Mouse (Mus musculus): ENCODE data around the gene Lpin2.

Lpin2 gene

DNA sequence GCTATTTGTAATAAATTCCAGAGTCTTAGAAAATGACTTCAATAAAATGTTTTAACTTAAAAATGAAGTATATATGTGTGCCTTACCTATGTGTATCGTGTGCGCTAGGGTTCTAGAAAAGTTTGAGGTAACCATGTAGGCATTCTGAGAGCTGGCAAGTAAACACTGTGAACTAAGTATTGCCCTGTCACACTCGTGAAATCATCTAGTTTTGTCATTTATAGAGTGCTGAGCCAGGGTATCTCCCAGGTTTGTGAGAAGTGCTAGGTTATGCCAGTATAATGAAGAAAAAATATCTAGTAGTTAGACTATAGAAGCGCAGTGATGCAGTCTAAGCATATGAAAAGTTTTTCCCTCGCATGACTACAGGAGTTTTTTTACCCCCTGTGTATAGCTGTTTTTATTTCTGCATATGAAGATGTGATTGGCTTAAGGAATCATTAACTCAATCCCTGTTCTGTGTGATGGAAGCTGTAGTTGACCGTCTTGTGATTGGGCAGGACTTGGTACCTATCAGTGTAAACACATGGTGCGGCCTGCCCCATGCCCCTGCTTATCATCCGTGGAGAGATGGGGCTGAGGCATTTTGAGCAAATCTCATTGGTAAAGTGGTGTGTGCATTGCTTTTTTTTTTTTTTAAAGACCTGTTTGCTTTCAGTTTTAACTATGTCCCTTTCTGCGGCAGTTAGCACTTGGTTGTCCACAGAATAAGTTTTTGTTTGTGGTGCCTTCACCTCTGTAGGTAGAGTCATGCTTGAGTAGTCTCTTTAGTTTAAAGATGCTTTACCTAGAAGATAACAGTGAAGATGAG is 21.8 kb downstream of the Lpin2 start:
- DNase-seq (ENCODE audit: low spot score): no peak

DNA sequence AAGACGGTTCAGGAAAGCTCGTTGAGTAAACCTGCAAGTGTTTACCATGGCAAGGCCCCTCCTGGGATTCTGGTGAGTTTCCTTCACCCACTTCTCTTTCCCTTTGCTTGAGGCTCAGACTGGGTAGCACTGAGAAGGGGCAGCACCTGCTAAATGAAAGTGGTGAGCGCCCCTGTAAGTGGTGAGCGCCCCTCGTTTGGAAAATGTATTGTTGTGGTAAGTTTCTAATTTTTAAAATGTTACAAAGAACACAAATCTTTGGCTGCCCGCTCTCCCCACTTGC is 22.4 kb downstream of the Lpin2 start:
- no peak for DNase-seq (ENCODE audit: low spot score)

DNA sequence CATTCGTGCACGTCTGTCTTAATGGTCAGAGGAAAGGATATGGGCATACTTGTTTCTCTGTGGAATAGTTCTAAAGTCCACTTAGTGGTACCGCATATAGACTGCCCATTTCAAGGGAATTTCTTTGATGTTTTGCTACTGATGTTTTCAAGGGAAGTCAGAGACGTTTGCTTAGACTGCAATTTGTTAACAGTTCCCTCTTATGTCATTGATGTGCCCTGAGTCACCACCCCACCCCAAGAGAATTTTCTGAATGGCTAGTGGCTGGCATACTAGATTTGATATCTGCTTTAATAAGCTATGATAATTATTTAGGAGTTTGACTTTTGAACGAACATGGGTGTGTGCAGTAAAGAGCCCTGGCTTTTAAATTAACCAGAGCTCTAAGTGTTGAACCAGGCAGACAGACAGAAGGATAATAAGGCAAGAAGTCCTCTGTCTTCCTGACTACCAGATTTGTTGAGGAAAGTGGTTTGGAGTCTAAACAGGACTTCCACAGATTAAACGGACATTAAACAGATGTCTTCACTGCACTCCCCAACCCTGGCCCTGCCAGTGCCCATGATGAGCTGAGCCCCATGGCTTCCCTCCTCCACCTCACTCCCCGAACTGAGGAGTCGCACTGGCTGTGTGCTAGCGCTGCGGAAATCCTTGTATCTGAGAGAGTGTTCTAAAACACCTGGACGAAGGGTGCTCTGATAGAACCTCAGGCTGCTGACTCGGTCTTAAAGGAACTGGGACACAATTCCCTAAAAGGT is 24.0 kb downstream of the Lpin2 start:
- no peak for DNase-seq (ENCODE audit: low spot score)

DNA sequence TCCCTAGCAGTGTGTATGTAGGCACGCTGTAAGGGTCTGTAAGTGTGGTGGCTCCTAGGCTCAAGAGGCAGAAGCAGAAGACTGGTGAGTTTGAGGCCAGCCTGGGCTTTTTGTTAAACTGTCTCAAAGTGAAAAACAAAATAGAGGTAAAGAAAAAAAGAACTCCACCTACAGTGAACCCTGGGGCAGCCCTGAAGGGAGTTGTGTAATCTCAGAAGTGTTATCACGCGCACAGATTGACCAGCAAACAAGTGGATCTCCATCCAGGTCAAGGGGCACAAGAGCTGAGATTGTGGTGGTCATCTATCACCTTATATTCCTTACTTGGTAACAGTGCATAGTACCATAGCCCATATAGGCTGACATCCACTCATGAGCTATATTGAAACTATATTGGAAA is 24.9 kb downstream of the Lpin2 start:
- no peak for DNase-seq (ENCODE audit: low spot score)

DNA sequence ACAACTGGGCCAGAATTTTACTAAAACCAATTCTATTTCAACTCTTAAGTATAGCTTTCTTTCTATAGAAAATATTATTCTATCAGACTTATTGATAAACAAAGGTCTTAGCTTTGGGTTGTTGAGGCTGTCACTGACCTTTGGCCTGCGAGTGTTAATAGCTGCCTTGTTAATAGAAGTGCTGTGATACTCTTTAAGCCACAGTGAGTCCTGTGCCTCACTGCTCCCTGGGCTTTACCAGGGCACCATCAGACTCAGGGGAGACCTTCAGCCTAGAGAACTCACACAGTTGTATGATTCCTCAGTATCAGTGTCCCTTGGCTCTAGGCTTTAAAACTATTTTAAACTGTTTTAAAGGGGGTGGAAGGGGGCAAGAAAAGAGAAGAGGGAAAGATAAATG is 26.0 kb downstream of the Lpin2 start:
- no peak for DNase-seq (ENCODE audit: low spot score)

DNA sequence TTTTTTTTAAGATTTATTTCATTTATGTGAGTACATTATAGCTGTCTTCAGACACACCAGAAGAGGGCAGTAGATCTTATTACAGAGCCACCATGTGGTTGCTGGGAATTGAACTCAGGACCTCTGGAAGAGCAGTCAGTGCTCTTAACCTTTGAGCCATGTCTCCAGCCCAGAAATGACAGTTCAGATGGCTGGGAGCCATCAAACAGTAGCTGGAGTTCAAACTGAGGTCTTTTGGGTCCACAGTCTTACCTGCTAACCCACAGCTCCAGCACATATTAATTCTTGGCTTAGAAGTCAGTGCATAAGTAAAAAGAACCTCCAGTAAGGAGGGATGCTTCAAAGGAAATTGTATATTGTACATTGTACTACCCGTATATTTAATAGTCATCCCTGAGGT is 26.6 kb downstream of the Lpin2 start:
- no peak for DNase-seq (ENCODE audit: low spot score)

DNA sequence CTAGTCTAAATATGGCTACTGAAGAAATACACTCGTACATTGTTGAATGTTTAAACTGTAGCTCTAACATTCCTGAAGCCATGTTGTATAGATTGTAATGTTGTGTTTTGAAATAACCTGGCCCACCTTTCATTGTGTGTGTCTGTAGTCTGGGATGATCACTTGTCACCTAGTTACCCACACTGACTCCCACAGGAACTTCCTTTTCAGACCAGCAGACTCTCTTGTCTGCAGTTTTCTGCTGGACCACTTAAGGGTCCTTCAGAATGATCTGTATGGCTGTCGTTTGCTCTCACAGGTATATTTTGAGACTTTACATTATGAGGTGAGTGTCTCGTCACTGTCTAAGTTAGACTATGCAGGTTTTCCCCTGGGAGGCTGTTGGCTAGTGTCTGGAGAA is 27.6 kb downstream of the Lpin2 start:
- DNase-seq (ENCODE audit: low spot score): no peak

DNA sequence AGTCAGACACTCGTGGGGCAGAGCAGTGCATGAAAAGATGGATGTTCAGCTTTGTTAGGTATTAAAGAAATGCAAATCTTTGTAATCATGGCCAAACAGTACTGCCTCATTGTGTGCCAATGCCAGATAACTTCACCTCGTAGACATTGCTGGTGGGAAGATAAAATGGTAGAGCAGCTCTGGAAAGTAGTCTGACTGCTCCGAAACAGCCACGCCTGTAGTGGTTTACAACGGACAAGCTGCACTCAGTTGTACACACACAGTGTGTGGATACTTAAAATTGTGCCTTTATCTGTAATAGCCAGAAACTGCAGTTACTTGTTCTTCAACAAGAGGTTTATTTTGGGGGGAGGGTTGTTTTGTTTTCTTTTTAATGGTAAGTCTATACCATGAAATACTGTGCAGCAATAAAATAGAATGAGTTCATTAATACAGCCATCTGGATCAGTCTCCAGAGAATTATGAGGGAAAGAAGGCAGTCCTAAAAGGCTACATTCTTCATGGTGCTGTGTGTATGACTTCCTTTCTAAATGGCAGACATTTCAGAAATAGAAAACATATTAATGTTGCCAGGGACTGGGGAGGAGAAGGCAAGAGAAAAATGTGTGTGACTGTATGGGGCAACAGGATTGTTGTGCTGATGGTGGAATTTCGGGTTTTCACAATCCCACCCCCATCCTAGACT is 29.7 kb downstream of the Lpin2 start:
- no peak for DNase-seq (ENCODE audit: low spot score)

DNA sequence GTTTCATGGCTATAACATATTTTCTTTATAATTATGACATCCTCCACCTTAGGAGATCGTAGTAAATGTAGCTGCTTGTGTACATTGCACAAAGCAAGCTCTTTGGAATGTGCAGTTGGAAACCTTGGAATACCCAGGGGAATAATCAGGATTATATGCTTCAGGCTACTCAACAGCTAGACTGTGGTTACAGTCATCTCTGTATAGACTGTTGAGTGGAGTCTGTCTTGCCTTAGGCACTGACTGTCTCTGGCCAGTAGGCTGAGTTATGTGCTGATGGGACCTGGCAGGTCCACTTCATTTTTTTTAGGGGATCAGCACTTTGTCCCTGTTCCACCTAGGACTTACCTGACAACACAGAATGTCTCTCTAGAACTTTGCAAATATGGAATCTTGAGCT is 31.3 kb downstream of the Lpin2 start:
- DNase-seq (ENCODE audit: low spot score): no peak

DNA sequence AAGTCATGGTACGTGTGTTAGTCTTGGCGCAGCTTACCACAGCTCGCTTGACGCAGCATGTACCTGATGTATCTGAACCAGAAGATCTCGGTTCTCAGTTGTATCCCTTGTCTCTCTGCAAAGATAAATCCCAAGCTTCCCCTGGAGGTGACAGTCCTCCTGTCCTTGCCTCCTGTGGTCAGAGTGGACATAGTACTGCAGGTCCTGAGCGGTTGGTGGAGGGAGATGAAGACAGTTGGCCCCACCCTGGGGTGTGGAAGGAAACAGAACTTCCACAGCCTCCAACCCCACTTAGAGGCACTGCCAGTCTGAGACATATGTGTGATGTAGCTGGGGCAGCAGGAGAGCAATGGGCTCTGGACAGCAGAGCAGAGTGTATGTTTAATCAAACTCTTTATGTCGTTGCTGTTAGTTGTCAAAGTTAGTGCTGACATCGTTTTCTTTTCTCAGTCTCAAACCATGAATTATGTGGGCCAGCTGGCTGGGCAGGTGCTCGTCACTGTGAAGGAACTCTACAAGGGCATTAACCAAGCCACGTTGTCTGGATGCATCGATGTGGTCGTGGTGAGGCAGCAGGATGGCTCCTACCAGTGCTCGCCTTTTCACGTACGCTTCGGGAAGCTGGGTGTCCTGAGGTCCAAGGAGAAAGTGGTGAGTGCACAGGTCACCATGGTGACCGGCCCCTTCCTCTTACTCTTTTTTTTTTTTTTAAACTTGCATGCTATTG is 32.3 kb downstream of the Lpin2 start:
- no peak for DNase-seq (ENCODE audit: low spot score)

DNA sequence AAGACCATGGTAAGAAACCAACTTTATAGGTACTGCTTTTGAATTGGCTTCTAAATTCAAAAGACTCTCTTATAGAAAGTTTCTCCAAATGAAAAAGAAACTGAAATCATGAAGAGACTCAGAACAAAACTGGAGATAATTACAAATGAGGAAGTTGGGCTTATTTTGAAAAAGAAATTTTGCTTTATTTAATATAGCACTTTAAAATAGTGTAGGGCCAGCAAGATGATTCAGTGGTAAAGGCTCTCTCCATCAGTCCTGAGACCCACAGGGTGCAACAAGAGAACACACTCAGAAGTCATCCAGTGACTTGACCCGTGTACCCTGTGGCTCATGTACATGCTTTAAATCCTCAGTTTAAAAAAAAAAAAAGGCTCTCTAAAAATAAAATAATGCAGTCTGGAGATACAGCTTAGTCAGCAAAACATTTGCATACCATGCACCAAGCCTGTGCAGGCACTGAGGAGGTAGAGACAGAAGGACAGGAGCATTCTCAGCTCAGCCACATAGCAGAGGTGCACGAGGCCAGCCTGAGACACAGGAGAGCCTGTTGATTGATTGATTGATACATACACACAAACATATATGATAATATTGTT is 33.0 kb downstream of the Lpin2 start:
- DNase-seq (ENCODE audit: low spot score): no peak

DNA sequence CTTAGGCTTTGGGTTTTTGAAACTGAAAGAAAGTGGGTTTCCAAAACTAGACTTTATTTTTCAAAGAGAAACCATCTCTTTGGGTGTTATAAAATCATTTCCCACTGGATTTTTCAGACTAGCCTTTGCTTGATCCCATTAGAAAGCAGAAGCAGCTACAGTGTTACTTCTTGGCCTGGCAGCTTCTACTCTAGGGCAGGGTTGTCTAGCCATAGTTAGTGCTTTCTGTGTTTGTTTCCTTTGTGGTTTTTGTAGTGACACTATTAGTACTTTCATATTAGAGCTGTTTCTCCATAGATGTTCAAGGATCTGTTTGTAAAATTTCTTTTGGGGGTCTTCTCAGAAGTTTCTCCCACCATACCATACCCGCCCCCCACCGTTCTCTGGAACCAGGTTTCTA is 33.9 kb downstream of the Lpin2 start:
- no peak for DNase-seq (ENCODE audit: low spot score)

DNA sequence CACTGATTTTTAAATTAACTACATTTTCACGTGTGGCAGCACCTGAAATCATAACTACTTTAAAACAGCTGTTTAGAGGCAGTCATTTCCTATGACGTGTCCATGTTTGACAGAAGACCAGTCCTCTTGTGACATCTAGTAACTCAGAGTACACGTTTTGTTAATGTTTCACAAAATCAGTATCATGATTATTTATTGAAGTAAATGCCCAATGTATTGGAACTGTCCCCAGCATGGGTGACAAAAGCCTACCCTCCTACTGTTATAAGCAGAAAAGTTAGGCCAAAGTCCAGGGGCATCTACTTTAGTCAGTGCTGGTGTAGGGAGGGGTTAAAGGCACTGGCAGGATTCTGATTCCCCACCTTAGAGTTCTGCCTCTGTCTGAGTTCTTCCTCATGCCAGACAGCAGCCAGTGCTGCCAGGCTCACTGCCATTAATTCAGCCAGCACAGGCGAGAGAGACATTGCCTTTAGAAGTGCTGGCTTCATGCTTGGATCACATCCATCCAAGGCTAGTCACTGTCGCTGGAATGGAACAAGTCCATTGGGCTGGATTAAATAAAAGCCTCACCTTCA is 34.8 kb downstream of the Lpin2 start:
- no peak for DNase-seq (ENCODE audit: low spot score)

DNA sequence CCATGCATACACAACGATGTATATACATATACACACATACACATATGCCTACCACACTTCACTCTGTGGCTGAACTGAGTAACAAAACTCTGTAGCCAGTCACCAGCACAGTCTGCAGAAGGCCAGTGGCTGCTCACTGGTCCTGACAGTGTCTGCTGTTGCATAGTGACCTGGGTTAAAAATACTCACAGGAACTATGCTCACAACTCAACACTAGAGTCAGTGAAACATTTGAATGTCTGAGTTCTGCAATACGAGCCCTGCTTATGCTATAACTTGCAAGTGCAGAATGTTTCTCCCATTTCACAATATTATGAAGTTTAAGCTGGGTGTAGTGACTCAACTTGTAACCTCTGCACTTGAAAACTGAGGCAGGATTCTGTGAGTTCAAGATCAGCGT is 39.0 kb downstream of the Lpin2 start:
- no peak for DNase-seq (ENCODE audit: low spot score)

DNA sequence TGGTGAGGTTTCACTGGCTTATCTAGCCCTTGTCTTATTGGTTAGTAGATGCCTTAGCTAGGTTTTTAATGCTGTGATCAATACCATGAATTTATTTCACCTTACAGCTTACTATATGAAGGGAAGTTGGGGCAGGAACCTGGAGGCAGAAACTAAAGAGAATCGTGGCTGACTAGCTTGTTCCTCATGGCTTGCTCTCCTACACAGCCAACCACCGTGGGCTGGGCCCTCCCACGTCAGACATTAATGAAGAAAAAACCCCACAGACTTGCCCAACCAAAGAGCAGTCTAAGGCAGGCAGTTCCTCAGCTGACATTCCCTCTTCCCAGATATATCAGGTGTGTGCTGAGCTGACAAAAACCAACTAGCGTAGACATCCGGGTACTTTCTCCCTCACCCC is 41.3 kb downstream of the Lpin2 start:
- DNase-seq (ENCODE audit: low spot score): no peak

DNA sequence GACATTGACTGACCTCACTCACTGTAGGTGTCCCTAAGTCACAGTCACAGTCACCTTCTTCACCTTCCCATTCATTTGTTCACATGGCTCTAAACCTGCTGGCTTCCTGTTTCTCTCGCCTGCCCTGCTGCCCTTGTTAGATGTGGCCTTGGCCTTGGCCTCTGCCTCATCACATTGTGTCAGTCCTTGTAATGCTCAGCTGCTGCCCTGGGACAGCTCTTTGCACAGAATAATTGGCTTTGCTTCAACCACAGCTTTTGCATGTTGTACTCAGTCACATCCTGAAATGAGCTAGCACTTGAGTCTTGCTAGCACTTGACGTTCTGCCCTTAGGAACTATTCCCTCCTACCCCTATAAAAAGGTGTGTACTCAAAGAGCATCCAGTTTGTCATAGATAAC is 42.2 kb downstream of the Lpin2 start:
- no peak for DNase-seq (ENCODE audit: low spot score)

DNA sequence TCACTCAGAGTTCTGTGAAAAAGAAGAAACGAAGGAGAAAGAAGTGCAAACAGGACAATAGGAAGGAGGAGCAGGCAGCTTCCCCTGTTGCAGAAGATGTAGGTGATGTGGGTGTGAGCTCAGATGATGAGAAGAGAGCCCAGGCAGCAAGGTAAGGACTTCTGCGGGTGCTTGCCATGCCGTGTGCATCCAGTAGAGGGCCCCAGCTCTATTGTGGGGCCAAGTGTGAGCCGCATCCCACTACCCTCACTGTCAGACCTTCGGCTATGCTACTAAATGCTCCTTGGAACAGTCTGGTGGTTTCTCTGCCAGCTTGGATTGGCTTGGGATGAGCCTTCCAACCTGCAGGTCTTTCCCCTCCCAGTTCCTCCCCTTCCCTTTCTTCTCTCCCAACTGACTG is 42.7 kb downstream of the Lpin2 start:
- DNase-seq (ENCODE audit: low spot score): no peak

DNA sequence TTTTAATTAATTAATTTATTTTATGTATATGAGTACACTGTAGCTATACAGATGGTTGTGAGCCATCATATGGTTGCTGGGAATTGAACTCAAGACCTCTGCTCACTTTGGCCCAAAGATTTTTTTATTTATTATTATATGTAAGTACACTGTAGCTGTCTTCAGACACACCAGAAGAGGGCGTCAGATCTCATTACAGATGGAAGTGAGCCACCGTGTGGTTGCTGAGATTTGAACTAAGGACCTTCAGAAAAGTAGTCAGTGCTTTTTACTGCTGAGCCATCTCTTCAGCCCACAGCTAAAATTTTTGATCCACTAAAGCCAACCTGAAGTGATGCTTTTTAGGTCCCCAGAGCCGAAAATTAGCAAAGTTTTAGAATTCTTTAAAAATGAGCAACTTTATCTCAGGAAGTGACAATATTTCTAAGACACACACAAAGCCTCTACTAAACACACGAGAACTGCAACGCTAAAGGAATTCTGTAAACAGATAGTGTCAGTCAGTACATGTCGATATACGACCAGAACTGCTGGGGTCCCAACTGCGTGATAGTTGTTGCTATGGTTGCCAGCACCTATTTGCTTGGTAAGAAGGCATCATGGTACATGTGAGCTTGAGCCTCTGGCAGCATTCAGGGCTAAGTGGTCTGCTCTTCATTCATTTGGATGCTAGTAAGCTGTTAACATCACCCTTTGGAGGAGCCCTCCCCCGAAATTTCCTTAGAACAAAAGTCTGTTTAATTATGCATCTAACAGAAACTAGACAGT is 45.0 kb downstream of the Lpin2 start:
- no peak for DNase-seq (ENCODE audit: low spot score)

DNA sequence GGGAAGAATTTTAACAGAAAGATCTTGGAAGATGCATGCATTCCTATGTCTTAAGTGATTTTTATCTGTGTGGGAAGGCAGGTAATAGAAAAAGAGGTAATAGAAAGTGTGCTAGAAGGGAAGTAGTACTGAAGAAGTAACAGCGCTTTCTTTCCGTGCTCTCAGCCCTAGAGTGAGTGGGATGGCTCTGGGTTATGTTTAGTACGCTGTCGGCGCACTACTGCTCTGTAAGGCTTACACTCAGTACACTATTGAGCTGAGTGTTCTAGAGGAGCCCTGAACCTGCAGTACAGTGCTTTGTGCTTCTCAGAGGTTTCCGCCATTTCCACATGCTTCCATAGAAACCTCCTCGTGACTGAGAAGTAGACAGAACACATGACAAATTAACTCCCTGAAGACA is 46.3 kb downstream of the Lpin2 start:
- DNase-seq (ENCODE audit: low spot score): no peak

DNA sequence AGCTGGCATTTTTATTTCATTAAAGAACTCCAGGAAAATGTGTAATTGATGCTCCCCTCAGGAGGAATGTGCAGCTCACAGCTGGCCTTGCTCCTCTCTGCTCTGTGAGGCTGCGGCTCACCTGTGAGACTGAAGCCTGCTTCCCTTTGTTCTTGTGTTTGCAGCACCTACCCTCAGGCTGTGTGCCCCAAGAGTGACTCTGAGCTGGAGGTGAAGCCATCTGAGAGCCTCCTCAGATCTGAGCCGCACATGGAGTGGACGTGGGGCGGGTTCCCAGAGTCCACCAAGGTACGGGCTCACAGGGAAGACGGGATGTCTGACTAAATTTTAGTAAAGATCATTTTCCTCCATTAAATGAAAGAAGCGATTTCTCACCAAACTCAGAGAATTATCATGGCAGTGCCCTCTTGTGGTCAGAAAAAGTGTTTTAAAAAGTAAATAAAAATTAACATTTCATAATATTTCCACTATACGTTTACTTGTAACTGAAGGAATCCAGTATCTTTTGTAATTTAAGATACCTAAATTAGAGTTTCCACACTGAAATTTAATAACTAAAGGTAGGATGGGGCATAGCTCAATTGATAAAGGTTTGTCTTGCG is 47.8 kb downstream of the Lpin2 start:
- DNase-seq (ENCODE audit: low spot score): no peak

DNA sequence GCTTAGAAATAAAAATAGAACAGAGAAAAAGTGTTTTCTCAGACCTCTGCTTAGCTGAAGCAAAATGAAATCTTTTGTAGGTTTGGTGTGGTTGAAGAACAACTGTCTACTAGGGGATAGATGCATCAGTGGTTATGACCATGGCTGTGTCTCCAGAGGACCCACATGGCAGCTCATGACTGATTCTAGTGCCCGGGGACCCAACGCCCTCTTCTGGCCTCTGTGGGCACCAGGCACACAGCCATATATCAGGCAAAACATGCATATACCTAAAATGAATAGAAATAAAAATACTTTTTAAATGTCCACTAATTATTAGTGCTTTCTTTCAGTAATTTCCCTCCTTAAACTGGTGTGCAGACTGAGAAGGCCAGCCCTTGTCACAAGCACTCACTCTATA is 49.6 kb downstream of the Lpin2 start:
- DNase-seq (ENCODE audit: low spot score): no peak

Data from ovary, adult 18-20 months (tissue).